Mouse (Mus musculus): Measurements from ENCODE around the gene AW011738. TPM values are rescaled to one million over a fixed set of nuclear protein-coding genes. Genes with fewer than 3 reads are reported as not detected.

Gene AW011738
- polyA plus RNA-seq, 1 experiment from 2014 or later, result 0.93 TPM

DNA sequence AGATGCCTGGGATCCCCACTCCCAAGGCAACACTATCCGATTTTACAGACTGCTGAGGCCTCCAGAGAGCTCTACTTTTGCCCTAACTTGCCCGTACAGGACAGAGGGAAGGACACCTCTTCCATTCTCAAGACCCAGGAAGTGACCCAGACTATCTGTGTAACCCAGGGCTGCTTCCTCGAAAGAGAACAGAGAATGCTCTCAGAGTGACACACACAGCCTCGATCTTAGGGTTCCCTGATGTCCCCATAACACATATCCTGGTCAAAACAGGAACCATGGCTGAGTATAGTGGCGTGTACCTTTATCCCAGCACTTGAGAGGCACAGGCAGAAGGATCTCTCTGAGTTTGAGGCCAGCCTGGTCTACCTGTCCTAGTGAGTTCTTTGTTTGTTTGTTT is 19.4 kb upstream of the AW011738 start:
- 0 out of 2 replicates have a peak, but pooled peaks cover 3% of the 10 kb centered on the region for H3K4me1 ChIP-seq (replicated peaks; ENCODE audit: control insufficient read depth, insufficient read depth, low read length)
- no peak overlapping the region for H3K4me3 ChIP-seq (ENCODE audit: low read depth, low read length)
- no peaks in the 10 kb centered on the region for H3K9me3 ChIP-seq (ENCODE audit: control insufficient read depth)
- 89% methylated on average over 5 of the region's 5 CpGs for WGBS
- no peak for ATAC-seq
- no peak overlapping the region for H3K9ac ChIP-seq (ENCODE audit: low read depth, low read length)
- no peaks in the 10 kb centered on the region for H3K27me3 ChIP-seq (replicated peaks; ENCODE audit: control insufficient read depth, insufficient read depth, low read length)
- H3K36me3 ChIP-seq (ENCODE audit: control insufficient read depth, insufficient read depth), result peaks cover 23% of the 10 kb centered on the region
- H3K4me2 ChIP-seq (replicated peaks; ENCODE audit: low read depth), result no peak overlapping the region
- no peak overlapping the region for H3K27ac ChIP-seq (ENCODE audit: low read depth, low read length)
- no peak for TF ChIP-seq CTCF (IDR thresholded peaks at IDR 0.05; ENCODE audit: low read depth)

DNA sequence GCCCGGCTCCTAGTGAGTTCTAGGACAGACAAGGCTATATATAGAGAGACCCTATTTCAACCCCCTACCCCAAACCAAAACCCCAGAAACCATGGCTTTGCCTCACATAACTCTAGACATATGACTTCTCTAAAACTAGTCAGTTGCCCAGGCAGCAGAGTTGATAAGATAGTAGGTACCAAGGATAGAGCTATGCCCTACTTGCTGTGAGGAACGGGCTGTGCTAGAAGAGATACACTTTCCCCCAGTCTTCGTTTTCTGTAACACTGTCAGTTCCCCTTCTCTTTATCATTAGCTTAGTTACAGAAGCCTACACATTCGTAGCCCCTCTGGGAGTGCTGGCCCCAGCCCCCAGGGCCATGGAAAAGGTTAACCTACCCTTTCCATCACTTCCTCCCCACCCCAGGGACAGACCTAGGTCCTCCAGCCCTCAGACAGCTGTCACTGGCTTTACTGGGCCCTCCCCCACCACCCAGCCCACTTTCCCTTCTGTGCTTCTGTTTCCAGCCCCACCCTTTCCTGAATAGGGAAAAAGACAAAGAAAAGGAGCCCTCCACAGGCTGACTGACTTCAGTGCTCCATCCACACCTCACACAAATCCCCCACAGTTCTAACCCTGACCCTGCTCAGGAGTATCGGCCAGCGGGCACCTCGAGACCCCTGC is 18.7 kb upstream of the AW011738 start:
- WGBS, result 77% methylated on average over 7 of the region's 7 CpGs
- Histone ChIP-seq H3K36me3 (ENCODE audit: control insufficient read depth, insufficient read depth) (peaks cover 18% of the 10 kb centered on the region; the same call in 1 of the 2 replicates), H3K9me3 (ENCODE audit: control insufficient read depth) (no peaks in the 10 kb centered on the region), H3K4me2 (replicated peaks; ENCODE audit: low read depth) (no peak overlapping the region), H3K9ac (ENCODE audit: low read depth, low read length) (no peak overlapping the region), H3K27ac (ENCODE audit: low read depth, low read length) (no peak overlapping the region; the same call in 1 of the 2 replicates), H3K27me3 (replicated peaks; ENCODE audit: control insufficient read depth, insufficient read depth, low read length) (no peaks in the 10 kb centered on the region), H3K4me3 (ENCODE audit: low read depth, low read length) (no peak overlapping the region), H3K4me1 (replicated peaks; ENCODE audit: control insufficient read depth, insufficient read depth, low read length) (peaks cover 9% of the 10 kb centered on the region; the same call in 1 of the 2 replicates)
- no peak for TF ChIP-seq CTCF (IDR thresholded peaks at IDR 0.05; ENCODE audit: low read depth)
- ATAC-seq, result no peak

DNA sequence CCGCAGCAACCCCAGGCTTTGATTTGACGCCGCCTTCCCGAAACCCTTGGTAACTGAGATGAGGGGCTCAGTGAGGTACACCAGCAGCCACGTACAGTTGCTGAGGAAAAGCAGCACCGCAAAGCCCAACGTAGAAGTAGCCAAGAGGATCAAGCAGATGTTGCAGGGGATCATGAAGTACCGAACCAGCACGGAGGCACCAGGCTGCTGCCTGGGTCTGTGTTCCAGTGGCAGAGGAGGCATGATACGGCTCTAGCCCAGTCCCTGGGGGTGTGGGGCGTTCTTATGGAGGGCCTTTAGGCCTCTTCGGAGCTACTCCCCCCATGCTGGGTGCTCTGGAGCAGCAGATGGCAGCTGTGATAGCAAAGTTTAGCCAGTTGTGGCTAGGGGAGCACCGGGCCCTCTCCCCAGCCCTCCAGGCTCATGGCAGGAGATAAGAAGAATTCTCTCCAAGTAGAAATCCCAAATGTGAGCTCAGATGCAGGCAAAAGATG is 17.6 kb upstream of the AW011738 start:
- Histone ChIP-seq H3K4me2 (replicated peaks; ENCODE audit: low read depth) (no peak overlapping the region), H3K4me3 (ENCODE audit: low read depth, low read length) (no peak overlapping the region), H3K27ac (ENCODE audit: low read depth, low read length) (no peak overlapping the region), H3K4me1 (replicated peaks; ENCODE audit: control insufficient read depth, insufficient read depth, low read length) (peaks cover 12% of the 10 kb centered on the region; the same call in 1 of the 2 replicates), H3K36me3 (ENCODE audit: control insufficient read depth, insufficient read depth) (peaks cover 18% of the 10 kb centered on the region; the same call in 1 of the 2 replicates), H3K9ac (ENCODE audit: low read depth, low read length) (no peak overlapping the region), H3K27me3 (replicated peaks; ENCODE audit: control insufficient read depth, insufficient read depth, low read length) (no peaks in the 10 kb centered on the region), H3K9me3 (ENCODE audit: control insufficient read depth) (no peaks in the 10 kb centered on the region)
- ATAC-seq, result no peak
- TF ChIP-seq CTCF (IDR thresholded peaks at IDR 0.05; ENCODE audit: low read depth), result no peak
- WGBS, result 86% methylated on average over 13 of the region's 13 CpGs

DNA sequence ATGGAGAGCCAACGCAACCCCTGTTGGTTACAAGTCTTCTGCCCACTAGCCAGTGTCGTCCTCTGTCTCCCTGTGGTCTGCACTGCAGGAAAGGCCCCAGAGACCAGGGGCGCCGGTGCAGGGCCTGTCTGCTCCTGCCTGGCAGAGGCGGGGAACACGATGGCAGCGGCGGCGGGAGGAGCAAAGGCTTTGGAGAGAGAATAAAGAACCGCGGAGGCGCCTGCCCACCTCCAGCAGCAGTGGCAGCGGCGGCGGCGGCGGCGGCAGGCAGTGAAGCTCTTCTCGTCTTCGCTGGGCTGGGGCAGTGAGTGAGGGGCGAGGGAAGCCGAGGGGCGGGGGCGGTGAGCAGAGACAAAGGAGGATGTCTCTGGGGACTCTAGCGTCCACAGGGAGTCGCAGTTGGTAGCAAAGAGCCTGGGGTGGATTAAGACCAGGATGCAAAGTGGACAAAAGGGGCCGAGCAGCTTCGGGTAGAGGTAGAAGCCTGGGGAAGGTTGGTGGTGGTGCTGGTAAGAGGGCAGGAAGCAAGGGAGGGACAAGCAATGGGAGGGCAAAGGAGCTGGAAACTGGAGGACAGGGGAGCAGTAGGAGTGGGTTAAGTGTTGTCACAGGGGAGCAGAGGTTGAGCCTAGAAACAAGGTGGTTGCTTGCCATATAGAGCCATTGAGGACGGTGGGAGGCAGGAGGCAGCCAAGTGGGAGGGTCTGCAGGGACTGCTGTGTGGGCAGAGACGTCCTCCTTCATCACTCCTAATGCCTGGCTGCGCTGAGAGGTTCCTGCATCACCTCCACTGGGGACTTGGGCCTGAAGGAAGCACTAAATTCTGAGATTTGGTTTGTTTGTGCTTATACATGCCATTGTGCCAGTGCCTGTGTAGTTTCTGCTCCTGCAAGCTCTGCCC is 16.9 kb upstream of the AW011738 start:
- 53% methylated on average over 31 of the region's 31 CpGs for WGBS
- no peak overlapping the region for H3K27ac ChIP-seq (ENCODE audit: low read depth, low read length)
- no peak for ATAC-seq
- H3K4me2 ChIP-seq (replicated peaks; ENCODE audit: low read depth), result no peak overlapping the region
- no peaks in the 10 kb centered on the region for H3K27me3 ChIP-seq (replicated peaks; ENCODE audit: control insufficient read depth, insufficient read depth, low read length)
- H3K9ac ChIP-seq (ENCODE audit: low read depth, low read length), result no peak overlapping the region
- H3K4me1 ChIP-seq (replicated peaks; ENCODE audit: control insufficient read depth, insufficient read depth, low read length), result peaks cover 12% of the 10 kb centered on the region; the same call in 1 of the 2 replicates
- no peaks in the 10 kb centered on the region for H3K9me3 ChIP-seq (ENCODE audit: control insufficient read depth)
- no peak for TF ChIP-seq CTCF (IDR thresholded peaks at IDR 0.05; ENCODE audit: low read depth)
- H3K4me3 ChIP-seq (ENCODE audit: low read depth, low read length), result no peak overlapping the region
- H3K36me3 ChIP-seq (ENCODE audit: control insufficient read depth, insufficient read depth), result peaks cover 24% of the 10 kb centered on the region; the same call in 1 of the 2 replicates

DNA sequence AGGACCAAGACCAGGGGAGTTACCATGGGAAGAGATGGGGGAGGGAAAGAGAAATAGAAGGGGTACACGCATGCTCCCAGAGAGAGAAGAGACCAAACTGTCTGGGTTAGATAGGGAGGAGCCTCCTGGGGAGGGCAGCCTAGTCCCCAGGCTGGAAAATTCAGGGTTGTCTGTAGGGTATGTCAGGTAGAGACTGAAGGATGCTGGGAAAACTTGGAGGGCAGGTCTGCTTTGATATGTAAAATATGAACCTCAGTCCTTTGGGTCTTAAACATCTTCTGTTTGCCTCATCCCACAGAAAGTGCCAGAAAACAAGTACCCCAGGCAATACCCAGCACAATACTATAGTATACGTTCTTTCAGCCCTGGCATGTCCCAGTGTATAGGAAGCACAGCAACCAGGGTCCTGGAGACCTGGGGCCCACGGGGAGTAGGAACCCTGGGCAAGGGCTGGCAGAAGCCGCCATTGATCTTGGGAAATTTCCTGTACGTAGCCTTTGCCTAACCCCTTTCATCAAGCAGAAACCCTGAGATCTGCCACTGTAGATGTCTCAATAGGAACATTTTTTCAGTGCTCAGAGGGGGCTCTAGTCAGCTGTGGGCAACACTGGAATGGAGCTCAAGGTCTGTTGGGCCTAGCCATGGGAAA is 14.8 kb upstream of the AW011738 start:
- Histone ChIP-seq H3K9me3 (ENCODE audit: control insufficient read depth) (no peaks in the 10 kb centered on the region), H3K27me3 (replicated peaks; ENCODE audit: control insufficient read depth, insufficient read depth, low read length) (no peaks in the 10 kb centered on the region), H3K36me3 (ENCODE audit: control insufficient read depth, insufficient read depth) (peaks cover 18% of the 10 kb centered on the region; the same call in 1 of the 2 replicates), H3K9ac (ENCODE audit: low read depth, low read length) (no peak overlapping the region), H3K4me3 (ENCODE audit: low read depth, low read length) (no peak overlapping the region), H3K4me2 (replicated peaks; ENCODE audit: low read depth) (no peak overlapping the region), H3K4me1 (replicated peaks; ENCODE audit: control insufficient read depth, insufficient read depth, low read length) (peaks cover 12% of the 10 kb centered on the region; the same call in 1 of the 2 replicates), H3K27ac (ENCODE audit: low read depth, low read length) (no peak overlapping the region)
- no peak for TF ChIP-seq CTCF (IDR thresholded peaks at IDR 0.05; ENCODE audit: low read depth)
- ATAC-seq, result no peak
- 84% methylated on average over 5 of the region's 5 CpGs for WGBS
